Mouse (Mus musculus) MEL (cell line): ENCODE results near the gene Zfp27. TPM values are rescaled to one million over a fixed set of nuclear protein-coding genes. Genes with fewer than 3 reads are reported as not detected.

Experiments used
- DNase-seq: peaks from one replicate; pipeline ENCODE4 v3.0.0; 2011; ENCODE audit warnings: low read depth, low spot score
- H3K27ac ChIP-seq: 2 replicates; pipeline ENCODE4 v1.5.1; 2012; ENCODE audit warnings: low read depth, mild to moderate bottlenecking, control low read depth, low read length, moderate library complexity; ENCODE audit not compliant: control insufficient read depth
- H3K27me3 ChIP-seq, 2 experiments: fragments of 150-350 bp in 1 of 2; sonication (generic) in 1 of 2; 2 replicates each; pipeline ENCODE4 v1.6.1; 2012; ENCODE audit warnings: low read length in 2 of 2, mild to moderate bottlenecking in 2 of 2, improper control_type of control experiment in 1 of 2, moderate library complexity in 1 of 2; ENCODE audit not compliant: insufficient read depth in 2 of 2, control insufficient read depth in 1 of 2
- H3K36me3 ChIP-seq, 2 experiments: 2 replicates each; pipeline ENCODE4 v1.6.1; 2012 to 2014; ENCODE audit warnings: low read length in 2 of 2, improper control_type of control experiment in 1 of 2, inconsistent platforms in 1 of 2, mild to moderate bottlenecking in 1 of 2; ENCODE audit not compliant: insufficient read depth in 2 of 2, control insufficient read depth in 1 of 2
- H3K4me1 ChIP-seq, 2 experiments: fragments of 150-350 bp in 1 of 2; sonication (generic) in 1 of 2; 2 replicates each; pipeline ENCODE4 v1.6.1; 2012; ENCODE audit warnings: low read length in 2 of 2, improper control_type of control experiment in 1 of 2, mild to moderate bottlenecking in 1 of 2; ENCODE audit not compliant: insufficient read depth in 2 of 2, control insufficient read depth in 1 of 2
- H3K4me3 ChIP-seq, 2 experiments: fragments of 150-350 bp in 1 of 2; sonication (generic) in 1 of 2; 2 replicates each; pipeline ENCODE4 v1.5.1; 2012; ENCODE audit warnings: low read depth in 2 of 2, low read length in 2 of 2, mild to moderate bottlenecking in 2 of 2, moderate library complexity in 2 of 2, control low read depth in 1 of 2, improper control_type of control experiment in 1 of 2; ENCODE audit not compliant: control insufficient read depth in 1 of 2, insufficient read depth in 1 of 2
- H3K79me2 ChIP-seq: 2 replicates; pipeline ENCODE4 v1.6.1; 2012; ENCODE audit warnings: mild to moderate bottlenecking, low read length, moderate library complexity; ENCODE audit not compliant: control insufficient read depth, poor library complexity, insufficient read depth
- H3K9ac ChIP-seq: 2 replicates; pipeline ENCODE4 v1.6.1; 2012; ENCODE audit warnings: low read depth, mild to moderate bottlenecking, control low read depth, low read length, moderate library complexity; ENCODE audit not compliant: control insufficient read depth, poor library complexity, severe bottlenecking
- H3K9me3 ChIP-seq: fragments of 150-350 bp; sonication (generic); replicated peaks from 2 replicates; pipeline ENCODE4 v1.6.1; 2012; ENCODE audit warnings: mild to moderate bottlenecking, low read length, improper control_type of control experiment, moderate library complexity; ENCODE audit not compliant: insufficient read depth
- BHLHE40 ChIP-seq: IDR thresholded peaks from 2 replicates; pipeline ENCODE4 v1.6.1; 2012; ENCODE audit warnings: low read depth, mild to moderate bottlenecking, inconsistent platforms, low read length, improper control_type of control experiment, borderline replicate concordance
- CHD1 ChIP-seq: IDR thresholded peaks from 2 replicates; pipeline ENCODE4 v1.6.1; 2012; ENCODE audit warnings: low read depth, mild to moderate bottlenecking, inconsistent platforms, low read length, improper control_type of control experiment
- CHD2 ChIP-seq: IDR thresholded peaks from 2 replicates; pipeline ENCODE4 v1.6.1; 2011; ENCODE audit warnings: low read length, improper control_type of control experiment
- E2F4 ChIP-seq: IDR thresholded peaks from 2 replicates; pipeline ENCODE4 v1.6.1; 2011; ENCODE audit warnings: low read depth, low read length, improper control_type of control experiment, borderline replicate concordance
- ELF1 ChIP-seq: IDR thresholded peaks from 2 replicates; pipeline ENCODE4 v1.6.1; 2014; ENCODE audit warnings: low read depth, mild to moderate bottlenecking, inconsistent platforms, low read length, improper control_type of control experiment, moderate library complexity
- EP300 ChIP-seq, 2 experiments: IDR thresholded peaks; 2 replicates each; pipeline ENCODE4 v1.6.1; 2011; ENCODE audit warnings: improper control_type of control experiment in 2 of 2, low read length in 2 of 2, low read depth in 1 of 2, mild to moderate bottlenecking in 1 of 2
- ETS1 ChIP-seq: IDR thresholded peaks from 2 replicates; pipeline ENCODE4 v1.6.1; 2012; ENCODE audit warnings: low read depth, mild to moderate bottlenecking, inconsistent platforms, low read length, improper control_type of control experiment, moderate library complexity
- GABPA ChIP-seq: IDR thresholded peaks from 2 replicates; pipeline ENCODE4 v1.6.1; 2012; ENCODE audit warnings: low read depth, mild to moderate bottlenecking, inconsistent platforms, low read length, improper control_type of control experiment, moderate library complexity
- HCFC1 ChIP-seq: IDR thresholded peaks from 2 replicates; pipeline ENCODE4 v1.6.1; 2012; ENCODE audit warnings: low read depth, mild to moderate bottlenecking, inconsistent platforms, low read length, improper control_type of control experiment, moderate library complexity
- JUND ChIP-seq: IDR thresholded peaks from 2 replicates; pipeline ENCODE4 v1.6.1; 2011; ENCODE audit warnings: low read depth, mild to moderate bottlenecking, improper control_type of control experiment, low read length
- KAT2A ChIP-seq: conservative IDR thresholded peaks from 2 replicates; pipeline ENCODE4 v1.6.1; 2012; ENCODE audit warnings: low read depth, low read length, improper control_type of control experiment, inconsistent platforms
- MAX ChIP-seq: IDR thresholded peaks from 2 replicates; pipeline ENCODE4 v1.6.1; 2011; ENCODE audit warnings: low read length, improper control_type of control experiment
- MXI1 ChIP-seq: IDR thresholded peaks from 2 replicates; pipeline ENCODE4 v1.6.1; 2011; ENCODE audit warnings: mild to moderate bottlenecking, low read depth, low read length, improper control_type of control experiment
- MYC ChIP-seq: IDR thresholded peaks from 2 replicates; pipeline ENCODE4 v1.6.1; 2011; ENCODE audit warnings: low read depth, mild to moderate bottlenecking, low read length, improper control_type of control experiment, moderate library complexity
- NRF1 ChIP-seq: IDR thresholded peaks from 2 replicates; pipeline ENCODE4 v1.6.1; 2014; ENCODE audit warnings: low read depth, mild to moderate bottlenecking, inconsistent platforms, low read length, improper control_type of control experiment, moderate library complexity; ENCODE audit not compliant: poor library complexity, insufficient read depth, severe bottlenecking
- POLR2A ChIP-seq, 2 experiments: IDR thresholded peaks; 2 replicates each; pipeline ENCODE4 v1.6.1; 2011 to 2012; ENCODE audit warnings: low read length in 2 of 2, mild to moderate bottlenecking in 2 of 2, control low read depth in 1 of 2, improper control_type of control experiment in 1 of 2, low read depth in 1 of 2, moderate library complexity in 1 of 2; ENCODE audit not compliant: control insufficient read depth in 1 of 2, insufficient read depth in 1 of 2, poor library complexity in 1 of 2
- POLR2AphosphoS2 ChIP-seq: IDR thresholded peaks from 2 replicates; pipeline ENCODE4 v1.6.1; 2011; ENCODE audit warnings: low read length, improper control_type of control experiment
- POLR2AphosphoS5 ChIP-seq: IDR thresholded peaks from 2 replicates; pipeline ENCODE4 v1.6.1; 2012; ENCODE audit warnings: low read depth, borderline replicate concordance, mild to moderate bottlenecking, inconsistent platforms, low read length, moderate library complexity, mixed read lengths
- RCOR1 ChIP-seq: IDR thresholded peaks from 2 replicates; pipeline ENCODE4 v1.6.1; 2012; ENCODE audit warnings: low read depth, mild to moderate bottlenecking, inconsistent platforms, low read length, improper control_type of control experiment
- SIN3A ChIP-seq: IDR thresholded peaks from 2 replicates; pipeline ENCODE4 v1.6.1; 2012; ENCODE audit warnings: low read length, improper control_type of control experiment, inconsistent platforms
- TAL1 ChIP-seq: IDR thresholded peaks from 2 replicates; pipeline ENCODE4 v1.6.1; 2012; ENCODE audit warnings: mild to moderate bottlenecking, inconsistent platforms, low read length, moderate library complexity, mixed read lengths
- TBP ChIP-seq: IDR thresholded peaks from 2 replicates; pipeline ENCODE4 v1.8.0; 2011; ENCODE audit warnings: low read depth, low read length, improper control_type of control experiment
- UBTF ChIP-seq: IDR thresholded peaks from 2 replicates; pipeline ENCODE4 v1.6.1; 2012; ENCODE audit warnings: low read depth, mild to moderate bottlenecking, inconsistent platforms, low read length, improper control_type of control experiment, moderate library complexity, borderline replicate concordance; ENCODE audit not compliant: insufficient read depth
- USF2 ChIP-seq, 2 experiments: IDR thresholded peaks; 2 replicates each; pipeline ENCODE4 v1.6.1; 2011 to 2012; ENCODE audit warnings: improper control_type of control experiment in 2 of 2, low read length in 2 of 2, borderline replicate concordance in 1 of 2, inconsistent platforms in 1 of 2, low read depth in 1 of 2, mild to moderate bottlenecking in 1 of 2; ENCODE audit not compliant: insufficient read depth in 1 of 2
- polyA plus RNA-seq, 2 experiments: library from polyadenylated mRNA; stranded (reverse) in 1 of 2; unstranded in 1 of 2; fragments of >175 nt in 1 of 2; fragments of >200 nt in 1 of 2; gene quantifications; 2 replicates each; pipeline versions ENCODE4 v1.2.1 to v1.2.4; 2012; ENCODE audit warnings: low replicate concordance in 2 of 2, low read depth in 1 of 2; ENCODE audit not compliant: insufficient read length in 2 of 2, insufficient read depth in 1 of 2, missing spikeins in 1 of 2
- total RNA-seq: library from RNA; depleted of rRNA; stranded (reverse); fragments of 300-350 nt; gene quantifications from 2 replicates; pipeline ENCODE4 v1.2.3, GENCODE M21; 2012

Zfp27 gene
- total and polyA plus RNA-seq, 3 experiments, result 4.9 to 5.0 TPM; not detected in 1

DNA sequence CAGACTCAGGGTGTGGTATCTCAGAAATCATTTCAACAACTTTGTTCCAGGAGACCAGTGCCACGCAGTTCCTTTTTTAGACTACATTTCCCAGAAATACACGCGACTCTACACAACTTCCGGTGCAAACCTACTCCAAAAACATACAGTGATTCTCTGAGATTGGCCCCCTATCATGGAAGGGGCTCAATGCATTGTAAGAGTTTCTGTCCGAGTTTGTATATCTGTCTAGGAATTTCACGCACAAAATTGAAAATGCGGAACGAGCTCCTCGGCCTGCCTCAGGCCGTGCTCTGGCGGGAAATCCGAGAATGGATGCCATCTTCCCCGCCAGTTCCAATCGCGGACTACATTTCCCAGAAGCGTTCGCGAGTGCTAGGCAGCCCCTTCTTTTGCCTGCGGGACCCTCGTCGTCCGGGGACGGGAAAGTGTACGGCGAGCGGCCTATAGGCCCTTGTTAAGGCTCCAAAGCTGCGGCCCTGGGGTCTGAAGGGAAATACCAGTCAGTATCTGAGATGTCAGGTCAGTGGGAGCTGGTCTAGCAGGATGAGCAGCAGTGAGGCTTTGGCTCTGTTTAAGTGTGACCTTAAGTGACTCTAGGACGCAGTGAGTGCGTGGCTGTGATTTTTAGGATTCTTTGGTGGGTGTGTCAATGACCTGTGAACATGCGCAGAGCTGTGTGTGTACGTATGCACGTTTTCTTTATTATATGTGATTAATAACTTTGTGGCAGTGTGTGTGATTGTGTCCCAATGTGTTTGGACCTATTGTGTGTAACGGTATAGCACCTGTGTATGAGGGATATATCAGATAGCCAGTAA lies 2.0 kb upstream of the Zfp27 start, which contains the start of gene Zfp383:
Gene Zfp383 (plus strand): TSS at position 94 of the 821 bp plus-strand sequence.
- no peaks in the 10 kb centered on the region; a peak in 1 of 4 replicates for H3K36me3 ChIP-seq
- DNase-seq, result peak; percentile 90
- no peaks in the 10 kb centered on the region for H3K9me3 ChIP-seq
- peak within 1 kb of the TSS; percentile 70 for H3K27ac ChIP-seq
- H3K9ac ChIP-seq, result peak within 1 kb of the TSS; percentile 63
- H3K4me1 ChIP-seq, result peaks cover 0 to 5% of the 10 kb centered on the region in 2 experiments; a peak in 1 of 4 replicates
- no peaks in the 10 kb centered on the region for H3K27me3 ChIP-seq
- H3K79me2 ChIP-seq, result no peaks in the 10 kb centered on the region
- peak within 1 kb of the TSS; percentile 53 to 82 for H3K4me3 ChIP-seq
- TF ChIP-seq MXI1 (no peak), MAX (peak; percentile 10; the same call in 1 of the 2 replicates), HCFC1 (peak; percentile 93), UBTF (no peak), TBP (0 out of 2 replicates have a peak, but pooled peaks have one; percentile 39), GABPA (no peak), USF2 (IDR thresholded peaks at IDR 0.05; ENCODE audit: borderline replicate concordance in 1 of 2, insufficient read depth in 1 of 2, low read depth in 1 of 2, low read length in 2 of 2) (no peak), RCOR1 (peak; percentile 67), SIN3A (peak; percentile 80), KAT2A (peak; percentile 80), NRF1 (peak; percentile 65), MYC (peak; percentile 47; the same call in 1 of the 2 replicates), ELF1 (peak; percentile 46; the same call in 1 of the 2 replicates), E2F4 (peak; percentile 97), BHLHE40 (peak; percentile 7; the same call in 1 of the 2 replicates)

DNA sequence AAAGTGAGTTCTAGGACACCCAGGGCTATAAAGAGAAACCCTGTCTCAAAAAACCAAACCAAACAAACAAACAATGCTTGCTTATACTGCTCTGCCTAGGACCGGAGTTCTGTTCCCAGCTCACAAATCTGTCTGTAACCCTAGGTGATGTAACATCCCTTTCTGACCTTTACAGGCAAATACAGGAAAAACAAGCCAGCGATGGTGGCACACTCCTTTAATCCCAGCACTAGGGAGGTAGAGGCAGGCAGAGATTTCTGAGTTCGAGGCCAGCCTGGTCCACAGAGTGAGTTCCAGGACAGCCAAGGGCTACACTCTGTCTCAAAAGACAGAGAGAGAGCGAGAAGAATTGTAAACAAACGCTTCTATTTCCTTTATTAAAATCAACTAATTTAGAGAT lies 834 bp upstream of the Zfp27 start:
- DNase-seq, result peak; percentile 21
- TF ChIP-seq SIN3A (no peak), MXI1 (no peak), CHD2 (no peak), CHD1 (no peak), POLR2AphosphoS2 (no peak), POLR2AphosphoS5 (no peak), EP300 (IDR thresholded peaks at IDR 0.05; ENCODE audit: low read depth in 1 of 2, low read length in 2 of 2) (no peak), ETS1 (no peak), POLR2A (IDR thresholded peaks at IDR 0.05; ENCODE audit: control insufficient read depth in 1 of 2, insufficient read depth in 1 of 2, low read depth in 1 of 2, low read length in 2 of 2, poor library complexity in 1 of 2) (no peak), MYC (no peak), NRF1 (no peak), JUND (no peak), TAL1 (no peak)
- H3K79me2 ChIP-seq, result no peaks in the 10 kb centered on the region
- H3K9me3 ChIP-seq, result no peaks in the 10 kb centered on the region
- H3K4me3 ChIP-seq, result no peak overlapping the region
- no peaks in the 10 kb centered on the region; a peak in 1 of 4 replicates for H3K36me3 ChIP-seq
- no peak overlapping the region for H3K27ac ChIP-seq
- H3K27me3 ChIP-seq, result no peaks in the 10 kb centered on the region
- peaks cover 0 to 5% of the 10 kb centered on the region in 2 experiments; a peak in 1 of 4 replicates for H3K4me1 ChIP-seq
- H3K9ac ChIP-seq, result no peak overlapping the region
